Mouse (Mus musculus) urinary bladder, adult 18-20 months (tissue): ENCODE results near the gene Gins3.
"Not testable (repeated sequence)": the region's sequence is repeated elsewhere in the genome, so short reads cannot be mapped to it uniquely, and the experiment has no call there.

Source experiments
- DNase-seq, 2 experiments: peaks; one replicate each; pipeline ENCODE4 v3.0.0; 2022; ENCODE audit warnings: low spot score in 2 of 2, mixed read lengths in 2 of 2

The Gins3 gene

DNA sequence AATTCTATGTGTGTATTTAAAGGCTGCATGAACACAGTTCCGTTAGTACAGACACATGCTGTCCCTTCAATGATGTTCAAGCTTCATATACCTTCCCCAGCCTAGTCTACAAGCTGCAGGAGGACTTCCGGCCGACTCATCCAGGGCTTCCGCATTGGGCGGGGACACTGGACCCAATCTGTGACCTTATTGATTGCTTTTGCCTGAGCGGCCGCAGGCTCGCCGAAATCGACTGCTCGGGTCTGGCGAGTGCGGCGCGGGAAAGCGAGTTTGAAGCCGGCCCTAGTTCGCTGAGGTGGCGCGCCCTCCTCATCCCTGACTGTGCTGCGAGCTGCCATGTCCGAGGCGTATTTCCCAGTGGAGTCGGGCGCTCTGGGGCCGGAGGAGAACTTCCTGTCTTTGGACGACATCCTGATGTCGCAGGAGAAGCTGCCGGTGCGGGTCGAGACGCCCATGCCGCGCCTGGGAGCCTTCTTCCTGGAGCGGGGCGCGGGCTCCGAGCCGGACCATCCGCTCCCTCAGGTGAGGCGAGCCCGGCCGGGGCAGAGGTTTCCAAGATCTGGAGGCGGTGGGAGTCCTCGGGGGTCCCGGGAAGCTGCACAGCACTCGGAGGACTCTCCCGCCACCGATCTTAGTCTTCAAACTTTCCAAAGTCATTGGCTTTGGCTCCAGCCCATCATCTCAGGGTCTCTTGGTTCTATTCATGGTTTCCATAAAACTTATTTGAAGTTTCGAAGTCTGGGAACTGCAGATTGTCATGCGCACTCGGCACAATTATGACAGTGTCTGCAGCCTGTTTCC, at the start of gene Gins3:
Gene Gins3, plus strand, starts transcription at position 192 of the 801 bp plus-strand sequence.
- DNase-seq, result peak; percentile 87 to 98

- DNase-seq, result no peak
Observed at GRCm38 (mm10) chr8:95587339-95587738, 45.9 kb upstream of the Gins3 start.

DNA sequence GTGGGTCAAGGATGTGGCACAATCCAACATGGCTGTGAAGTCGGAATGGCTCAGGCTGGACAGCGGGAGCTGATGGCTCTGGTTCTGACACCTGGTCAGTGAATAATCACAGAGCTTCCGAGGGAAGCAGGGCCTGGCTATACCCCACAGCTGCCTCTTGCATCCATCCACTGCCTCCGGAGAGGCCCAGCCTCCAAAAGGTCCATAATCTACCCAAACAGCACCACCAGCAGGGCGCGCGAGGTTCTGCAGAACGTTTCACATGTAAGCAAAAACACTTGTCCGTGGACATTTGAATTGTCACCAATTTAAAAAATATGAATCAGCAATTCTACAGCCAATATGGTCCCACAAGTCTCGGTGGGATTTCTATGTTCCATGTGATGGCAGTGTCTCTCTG, 44.0 kb upstream of the Gins3 start:
- DNase-seq, result no peak

DNA sequence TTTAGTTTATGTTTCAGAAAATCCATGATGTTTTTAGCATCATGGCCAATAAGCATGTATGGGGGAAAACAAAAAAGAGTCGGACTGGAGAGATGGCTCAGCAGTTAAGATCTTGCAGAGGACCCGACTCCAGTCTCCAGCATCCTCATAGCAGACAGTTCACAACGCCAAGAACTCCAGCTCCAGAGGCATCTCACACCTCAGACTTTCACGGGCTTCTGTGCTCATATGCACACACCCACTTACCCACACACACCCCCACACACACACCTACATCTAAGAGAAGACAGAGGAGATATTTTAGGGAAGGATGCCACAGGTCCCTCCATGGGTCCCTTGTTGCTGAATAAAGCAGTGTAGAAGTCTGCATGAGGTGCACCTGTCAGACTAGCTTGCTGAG, 42.7 kb upstream of the Gins3 start:
- DNase-seq, result no peak

- no peak for DNase-seq
Observed at GRCm38 (mm10) chr8:95592131-95592780, 41.0 kb upstream of the Gins3 start.

DNA sequence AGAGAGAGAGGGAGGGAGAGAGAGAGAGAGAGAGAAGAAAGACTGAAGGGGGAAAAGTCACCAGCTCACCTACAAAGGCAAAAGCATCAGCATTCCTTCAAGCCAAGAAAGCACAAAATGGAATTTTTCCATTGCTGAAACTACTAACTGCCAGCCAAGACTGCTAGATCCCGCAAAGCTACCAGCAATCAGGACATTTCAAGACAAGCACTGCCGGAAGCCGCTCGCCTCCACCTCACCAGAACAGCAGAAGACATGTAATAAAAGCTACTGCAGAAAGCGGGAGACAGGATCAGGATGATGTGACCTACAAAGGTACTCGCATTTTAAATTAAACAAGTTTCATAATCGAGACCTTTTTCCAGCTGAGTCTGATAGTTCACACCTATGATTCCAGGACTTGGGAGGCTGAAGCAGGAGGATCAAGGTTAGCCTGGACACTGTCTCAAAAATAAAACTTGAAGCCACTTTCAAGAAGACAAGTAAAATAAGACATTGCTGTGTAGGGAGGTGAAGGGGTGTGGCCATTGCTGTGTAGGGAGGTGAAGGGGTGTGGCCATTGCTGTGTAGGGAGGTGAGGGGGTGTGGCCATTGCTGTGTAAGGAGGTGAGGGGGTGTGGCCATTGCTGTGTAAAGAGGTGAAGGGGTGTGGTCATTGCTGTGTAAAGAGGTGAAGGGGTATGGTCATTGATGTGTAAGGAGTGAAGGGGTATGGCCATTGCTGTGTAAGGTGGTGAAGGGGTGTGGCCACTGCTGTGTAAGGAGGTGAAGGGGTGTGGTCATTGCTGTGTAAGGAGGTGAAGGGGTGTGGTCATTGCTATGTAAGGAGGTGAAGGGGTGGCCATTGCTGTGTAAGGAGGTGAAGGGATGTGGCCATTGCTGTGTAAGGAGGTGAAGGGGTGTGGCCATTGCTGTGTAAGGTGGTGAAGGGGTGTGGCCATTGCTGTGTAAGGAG, 39.5 kb upstream of the Gins3 start:
- DNase-seq, result no peak

DNA sequence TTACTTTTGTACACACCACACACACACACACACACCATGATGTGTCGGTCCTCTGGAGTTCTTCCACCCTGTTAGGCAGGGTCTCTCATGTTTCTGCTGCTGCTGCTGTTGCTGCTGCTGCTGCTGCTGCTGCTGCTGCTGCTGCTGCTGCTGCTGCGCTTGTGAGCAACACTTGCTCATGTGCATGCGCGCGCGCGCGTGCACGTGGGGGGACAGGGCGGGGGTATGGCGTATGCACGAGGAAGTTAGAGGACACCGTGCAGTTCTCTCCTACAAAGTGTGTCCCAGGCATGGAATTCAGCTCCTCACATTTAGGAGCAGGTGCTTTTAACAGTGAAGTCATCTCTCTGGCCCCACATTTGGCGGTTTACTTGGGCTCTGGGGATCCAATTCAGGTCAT, 38.1 kb upstream of the Gins3 start:
- no peak for DNase-seq

GRCm38 (mm10) chr8:95596841-95597241, 36.4 kb upstream of the Gins3 start:
- DNase-seq, result no peak

GRCm38 (mm10) chr8:95599861-95600260, 33.4 kb upstream of the Gins3 start:
- DNase-seq, result peak in 1 of 2 experiments; percentile 42

- DNase-seq, result no peak
Observed at GRCm38 (mm10) chr8:95601306-95601705, 31.9 kb upstream of the Gins3 start.

- DNase-seq, result no peak
Observed at GRCm38 (mm10) chr8:95602168-95602567, 31.1 kb upstream of the Gins3 start.

DNA sequence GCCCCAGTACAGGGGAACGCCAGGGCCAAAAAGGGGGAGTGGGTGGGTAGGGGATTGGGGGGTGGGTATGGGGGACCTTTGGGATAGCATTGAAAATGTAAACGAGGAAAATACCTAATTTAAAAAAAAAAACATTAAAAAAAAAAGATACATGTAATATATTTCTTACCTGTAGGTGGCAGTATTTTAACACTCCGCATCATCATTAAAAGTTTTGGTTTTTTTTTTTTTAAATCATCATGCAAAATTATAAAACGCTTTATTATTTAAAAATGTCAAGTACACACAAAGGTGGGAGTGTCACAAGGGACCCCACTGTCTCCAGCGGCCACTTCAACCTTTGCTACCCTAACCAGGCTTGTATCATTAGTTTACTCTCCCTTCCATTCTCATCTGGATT, 26.7 kb upstream of the Gins3 start:
- DNase-seq, result not testable (repeated sequence)

GRCm38 (mm10) chr8:95607210-95607609, 26.0 kb upstream of the Gins3 start:
- no peak for DNase-seq

DNA sequence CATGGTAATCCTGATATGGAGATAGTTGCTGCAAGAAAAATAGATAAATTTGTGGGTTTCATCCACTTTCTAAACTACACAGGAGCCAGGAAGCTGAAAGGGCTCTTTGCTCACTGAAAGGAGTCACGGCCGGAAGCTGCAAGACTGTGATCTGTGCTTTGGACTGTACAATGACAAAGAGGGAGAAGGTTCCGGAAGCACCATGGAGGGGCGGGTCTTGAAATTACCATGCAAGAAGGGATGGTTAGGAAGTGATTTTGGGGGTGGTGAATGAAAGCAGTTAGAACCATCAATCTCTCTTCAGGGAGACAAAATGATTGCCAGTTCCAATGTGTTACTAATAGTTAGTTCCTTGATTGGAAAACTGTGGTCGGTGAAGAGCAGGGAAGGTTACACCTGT, 23.8 kb upstream of the Gins3 start:
- no peak for DNase-seq

DNA sequence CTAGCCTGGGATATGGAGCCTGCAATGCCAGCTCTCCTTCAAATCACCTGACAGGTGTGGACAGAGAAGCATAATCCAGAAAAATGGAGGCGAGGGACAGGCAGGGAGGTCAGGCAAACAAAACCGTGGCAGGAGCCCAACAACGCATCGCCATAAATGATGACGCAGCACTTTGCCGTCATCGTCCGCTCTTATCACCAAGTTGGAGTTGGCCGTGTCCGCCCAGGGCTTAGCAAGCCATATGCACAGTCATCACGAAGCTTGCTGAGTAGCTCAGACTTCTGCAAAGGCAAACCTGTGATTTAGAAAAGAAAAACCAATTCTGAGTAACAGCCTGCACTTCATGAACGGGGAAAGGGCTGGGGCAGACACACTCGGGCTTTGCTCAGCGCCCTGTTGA, 22.5 kb upstream of the Gins3 start:
- no peak for DNase-seq

- DNase-seq, result no peak
Observed at GRCm38 (mm10) chr8:95611769-95612168, 21.5 kb upstream of the Gins3 start.

GRCm38 (mm10) chr8:95616383-95616782, 16.9 kb upstream of the Gins3 start:
- no peak for DNase-seq

- DNase-seq, result no peak
Observed at GRCm38 (mm10) chr8:95620046-95620445, 13.2 kb upstream of the Gins3 start.

DNA sequence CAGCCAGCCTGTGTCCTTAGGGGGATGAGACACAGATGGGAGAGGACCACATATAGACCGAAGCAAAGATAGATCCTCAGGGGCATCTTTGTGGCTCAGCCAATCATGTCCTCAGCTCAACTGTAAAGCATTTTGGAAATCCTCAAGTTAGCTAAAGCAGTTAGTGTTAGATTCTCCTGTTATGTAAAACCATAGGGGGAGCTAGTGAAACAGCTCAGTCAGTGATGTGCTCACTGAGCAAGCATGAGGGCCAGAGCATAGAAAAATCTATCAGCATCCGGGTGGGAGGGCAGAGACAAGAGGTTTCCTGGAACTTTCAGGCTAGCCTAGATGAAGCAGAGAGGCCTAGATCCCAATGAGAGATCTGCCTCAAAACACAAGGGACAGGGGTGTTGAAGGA, 8.4 kb upstream of the Gins3 start:
- no peak for DNase-seq

DNA sequence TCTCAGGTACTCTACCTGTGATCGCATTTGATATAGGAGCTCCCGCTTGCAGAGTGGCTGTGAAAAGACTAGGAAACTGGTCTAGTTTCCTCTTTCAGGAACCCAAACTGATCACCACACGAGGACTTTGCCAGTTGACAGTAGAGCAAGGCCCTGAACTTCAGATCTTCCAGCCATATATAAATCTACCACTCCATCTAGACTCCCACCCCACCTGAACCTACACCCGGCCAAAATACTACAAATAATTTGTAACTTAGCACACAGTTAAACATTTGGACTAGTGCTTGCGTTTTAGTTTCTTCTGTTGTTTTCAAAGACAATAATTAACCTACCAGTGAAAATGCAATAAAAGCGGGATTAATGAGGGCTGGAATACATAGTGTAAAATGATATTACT, 413 bp upstream of the Gins3 start:
- DNase-seq, result no peak

DNA sequence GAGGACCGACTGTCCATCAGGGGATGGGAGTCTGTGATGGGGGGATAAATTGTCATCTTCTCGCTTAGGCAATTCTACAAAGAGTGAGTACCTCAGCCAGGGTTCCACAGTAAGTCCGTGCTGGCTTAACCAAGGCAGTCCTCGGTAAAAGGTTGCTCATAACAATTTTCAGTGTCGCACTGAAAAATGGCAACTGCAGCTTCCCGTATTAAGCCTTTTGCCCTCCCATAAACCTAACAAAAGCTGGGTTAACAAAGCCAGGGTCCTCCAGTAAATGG, 749 bp downstream of the Gins3 start:
- no peak for DNase-seq

GRCm38 (mm10) chr8:95644942-95645341, 11.7 kb downstream of the Gins3 start:
- DNase-seq, result no peak

DNA sequence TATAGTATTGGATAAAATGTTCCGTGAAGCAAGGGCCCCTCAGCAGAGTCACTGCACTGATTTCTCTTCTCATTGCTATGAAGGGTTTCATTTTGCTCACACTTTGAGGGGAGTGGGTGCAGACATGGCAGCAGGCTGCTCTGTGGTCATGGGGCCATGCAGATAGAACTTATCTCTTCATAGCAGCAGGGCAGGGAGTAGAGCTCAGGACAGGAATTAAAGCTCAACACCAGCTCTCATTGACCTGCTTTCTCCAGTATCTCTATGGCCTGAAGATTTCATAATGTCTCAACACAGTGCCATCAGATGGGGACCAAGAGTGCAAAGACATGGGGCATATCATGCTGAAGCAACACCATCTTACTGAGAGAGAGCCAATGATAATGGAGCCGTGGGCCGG, 15.0 kb downstream of the Gins3 start:
- DNase-seq, result no peak
